Mouse (Mus musculus): ENCODE measurements around the gene Cct5. TPM values are rescaled to one million over a fixed set of nuclear protein-coding genes. Genes with fewer than 3 reads are reported as not detected.

Gene Cct5
- 121 TPM for polyA plus RNA-seq (2014; fragmentation: Illumina TruSeq; extraction: RNeasy Lipid Tissue Mini Kit (QIAGEN cat#74804))

GRCm38 (mm10) chr15:31601646-31602374, at the start of gene Cct5, which contains the start of gene Fam173b:
TSS of gene Cct5 (minus strand) at chr15:31601804.
TSS of gene Fam173b (plus strand) at chr15:31601852.

GRCm38 (mm10) chr15:31565184-31565583, 36.4 kb downstream of the Cct5 start, which contains the start of gene Cmbl:
TSS of gene Cmbl (plus strand) at chr15:31565389.

Other genes with a start within 250 kb of the Cct5 start
- gene Ankrd33b, start 234.1 kb downstream of the Cct5 start, polyA plus RNA-seq (2014; fragmentation: Illumina TruSeq; extraction: RNeasy Lipid Tissue Mini Kit (QIAGEN cat#74804)): 1.9 TPM
- 2.3 TPM for gene Ropn1l, start 148.1 kb downstream of the Cct5 start, polyA plus RNA-seq (2014; fragmentation: Illumina TruSeq; extraction: RNeasy Lipid Tissue Mini Kit (QIAGEN cat#74804))
- 138 TPM for gene March6, start 70.8 kb downstream of the Cct5 start, polyA plus RNA-seq (2014; fragmentation: Illumina TruSeq; extraction: RNeasy Lipid Tissue Mini Kit (QIAGEN cat#74804))
- 27.8 TPM for gene Cmbl, start 36.4 kb downstream of the Cct5 start, polyA plus RNA-seq (2014; fragmentation: Illumina TruSeq; extraction: RNeasy Lipid Tissue Mini Kit (QIAGEN cat#74804))
- 4.4 TPM for gene Fam173b, start within 50 bp of the Cct5 start, polyA plus RNA-seq (2014; fragmentation: Illumina TruSeq; extraction: RNeasy Lipid Tissue Mini Kit (QIAGEN cat#74804))